Mouse (Mus musculus) kidney, postnatal 10 days (tissue): Measurements from ENCODE around the gene Akr1b8.
"Not testable (repeated sequence)": the region's sequence is repeated elsewhere in the genome, so short reads cannot be mapped to it uniquely, and the experiment has no call there.

Source experiments
- DNase-seq: peaks from one replicate; pipeline ENCODE4 v3.0.0; 2021; ENCODE audit warnings: mixed read lengths

Gene Akr1b8

DNA sequence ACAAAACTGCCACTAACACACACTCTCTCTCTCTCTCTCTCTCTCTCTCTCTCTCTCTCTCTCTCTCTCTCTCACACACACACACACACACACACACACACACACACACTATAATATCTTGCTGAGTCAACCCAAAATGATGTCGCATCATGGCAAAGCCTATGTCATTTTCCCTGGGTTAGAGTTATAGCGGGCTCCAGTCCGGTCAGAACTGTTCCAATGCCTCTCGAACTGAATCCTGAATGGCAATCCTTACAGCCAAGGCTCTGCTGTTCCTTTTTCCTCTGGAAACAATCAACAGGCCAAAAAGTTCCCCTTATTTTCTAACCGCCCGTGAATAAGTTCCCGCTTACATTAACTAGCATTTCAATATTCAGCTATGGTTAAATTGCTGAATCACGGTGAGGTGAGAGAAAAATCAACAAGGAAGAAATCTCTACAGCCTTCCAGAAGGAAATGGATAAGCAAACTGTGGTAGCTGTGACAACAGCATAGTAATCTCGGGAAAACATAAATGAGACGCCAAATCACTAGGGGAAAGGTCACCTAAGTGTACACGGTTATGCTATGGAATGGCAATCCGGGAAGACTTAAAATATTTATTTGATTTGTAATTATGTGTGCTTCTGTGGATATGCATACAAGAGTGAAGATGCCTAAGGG lies 3.8 kb upstream of the Akr1b8 start:
- no peak for DNase-seq

- DNase-seq = not testable (repeated sequence)
Measured at GRCm38 (mm10) chr6:34351481-34351880, 2.4 kb upstream of the Akr1b8 start.

DNA sequence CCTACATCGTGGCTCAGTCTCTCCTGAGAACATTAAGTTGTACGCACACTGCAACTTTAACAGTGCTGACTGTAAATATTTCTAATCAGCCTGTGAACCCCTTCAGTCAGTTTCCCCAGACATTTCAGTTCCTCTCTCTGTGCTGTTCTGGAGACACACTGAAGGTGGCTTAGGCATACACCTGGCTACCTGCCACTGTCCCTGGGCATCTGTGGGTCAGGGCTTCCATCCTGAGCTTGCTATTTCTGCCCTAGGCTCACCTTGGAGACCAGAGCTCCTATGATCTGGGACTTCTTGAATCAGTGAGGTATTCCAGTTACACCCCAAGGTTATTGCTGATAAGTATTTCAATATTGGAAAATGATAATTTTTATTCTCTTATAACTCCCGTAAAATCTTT lies 1.5 kb upstream of the Akr1b8 start:
- DNase-seq = no peak

DNA sequence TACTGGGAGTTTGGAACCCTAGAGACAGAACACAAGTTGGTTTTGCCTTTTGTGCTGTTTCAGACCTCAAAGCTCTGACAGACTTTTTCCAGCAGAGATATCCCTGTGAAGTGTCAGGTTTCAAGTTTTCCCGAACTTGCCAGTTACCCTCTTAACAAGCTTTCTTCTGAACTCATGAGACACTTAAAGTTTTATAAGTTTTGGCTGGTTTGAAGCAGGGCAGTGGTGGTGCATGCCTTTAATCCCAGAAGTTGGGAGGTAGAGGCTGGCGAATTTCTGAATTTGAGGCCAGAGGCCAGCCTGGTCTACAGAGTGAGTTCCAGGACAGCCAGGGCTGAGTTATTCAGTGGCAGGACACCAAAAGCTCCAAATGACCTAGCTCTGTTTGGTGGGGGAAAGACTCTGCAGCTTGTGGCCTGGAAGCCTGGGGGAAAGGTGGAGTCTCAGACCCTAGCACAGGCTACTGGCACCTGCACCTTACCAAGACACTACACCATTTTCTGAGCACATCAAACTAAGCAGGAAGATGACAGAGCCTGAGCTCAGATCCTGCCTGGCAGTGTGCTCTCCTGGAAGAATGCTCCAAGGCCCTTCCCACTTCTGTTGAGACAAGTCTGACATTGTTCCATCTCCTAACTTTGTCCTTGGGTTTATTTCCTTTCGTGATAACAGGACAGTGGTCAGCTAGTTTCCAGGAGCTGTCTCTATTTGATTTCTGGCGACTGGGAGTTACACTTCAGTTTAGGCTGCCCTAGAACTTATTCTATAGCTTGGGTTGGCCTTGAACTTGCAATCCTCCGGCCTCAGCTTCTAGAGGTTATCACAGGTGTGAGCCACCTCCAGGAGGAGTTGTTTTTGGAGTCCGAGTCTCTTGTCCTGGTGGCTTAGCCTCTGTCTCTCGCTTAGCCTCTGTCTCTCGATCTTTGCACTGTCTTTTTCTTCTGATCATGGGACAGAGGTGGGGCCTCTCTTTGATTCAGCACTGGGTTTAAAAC lies 732 bp downstream of the Akr1b8 start:
- DNase-seq = no peak

- no peak for DNase-seq
Measured at GRCm38 (mm10) chr6:34355349-34355747, 1.4 kb downstream of the Akr1b8 start.

DNA sequence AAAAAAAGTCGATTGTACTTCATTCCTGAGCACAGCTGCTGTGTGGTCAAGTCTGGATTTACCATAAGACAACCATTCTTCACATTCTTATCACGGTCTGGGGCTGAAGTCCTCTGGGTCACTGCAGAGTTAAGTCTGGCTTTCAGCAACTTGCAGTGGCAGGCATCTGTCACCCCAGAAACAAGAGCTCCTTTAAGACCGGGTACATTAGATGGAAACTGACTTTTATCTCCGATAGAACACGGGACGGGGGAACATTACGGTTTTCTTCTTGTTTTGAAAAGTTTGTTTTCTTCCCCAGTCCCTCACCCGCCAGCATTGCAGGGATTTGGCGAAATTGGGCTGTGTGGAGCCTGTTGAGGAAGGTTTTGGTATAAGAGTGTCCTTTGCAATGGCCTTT lies 1.9 kb downstream of the Akr1b8 start:
- DNase-seq = no peak

DNA sequence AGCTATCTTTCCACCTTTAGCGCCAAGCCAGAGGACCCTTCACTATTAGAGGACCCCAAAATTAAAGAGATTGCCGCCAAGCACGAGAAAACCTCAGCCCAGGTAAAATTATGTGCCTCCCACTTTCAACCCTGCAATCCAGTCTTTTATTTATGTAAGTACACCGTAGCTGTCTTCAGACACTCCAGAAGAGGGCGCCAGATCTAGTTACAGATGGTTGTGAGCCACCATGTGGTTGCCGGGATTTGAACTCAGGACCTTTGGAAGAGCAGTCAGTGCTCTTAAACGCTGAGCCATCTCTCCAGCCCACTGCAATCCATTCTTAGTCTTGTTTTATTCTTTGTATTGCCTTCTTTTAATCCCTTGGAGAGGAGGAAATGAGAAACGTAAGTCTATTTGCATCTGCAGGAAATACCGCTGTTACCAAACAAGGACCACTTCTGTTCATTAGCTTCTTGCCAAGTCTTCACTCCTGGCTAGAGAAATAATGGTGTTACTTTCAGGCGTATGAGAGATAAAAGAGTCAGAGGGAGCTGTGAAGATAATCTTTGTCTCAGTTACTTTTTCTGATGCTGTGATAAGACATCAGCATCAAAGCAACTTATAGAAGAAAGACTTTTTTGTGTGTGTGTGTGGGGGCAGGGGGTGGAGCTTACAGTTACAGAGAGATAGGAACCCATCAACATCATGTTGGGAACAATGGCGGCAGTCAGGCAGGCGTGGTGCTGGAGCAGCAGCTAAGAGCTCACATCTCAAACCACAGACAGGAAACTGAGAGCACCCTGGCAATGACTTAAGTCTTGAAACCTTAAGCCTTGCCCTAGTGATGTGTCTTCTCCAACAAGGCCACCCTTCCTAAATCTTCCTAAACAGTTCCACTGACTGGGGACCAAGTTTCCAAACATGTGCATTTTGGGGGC lies 10.6 kb downstream of the Akr1b8 start:
- no peak for DNase-seq

GRCm38 (mm10) chr6:34367998-34368397 lies 14.1 kb downstream of the Akr1b8 start:
- no peak for DNase-seq

GRCm38 (mm10) chr6:34370081-34370480 lies 16.2 kb downstream of the Akr1b8 start:
- no peak for DNase-seq

DNA sequence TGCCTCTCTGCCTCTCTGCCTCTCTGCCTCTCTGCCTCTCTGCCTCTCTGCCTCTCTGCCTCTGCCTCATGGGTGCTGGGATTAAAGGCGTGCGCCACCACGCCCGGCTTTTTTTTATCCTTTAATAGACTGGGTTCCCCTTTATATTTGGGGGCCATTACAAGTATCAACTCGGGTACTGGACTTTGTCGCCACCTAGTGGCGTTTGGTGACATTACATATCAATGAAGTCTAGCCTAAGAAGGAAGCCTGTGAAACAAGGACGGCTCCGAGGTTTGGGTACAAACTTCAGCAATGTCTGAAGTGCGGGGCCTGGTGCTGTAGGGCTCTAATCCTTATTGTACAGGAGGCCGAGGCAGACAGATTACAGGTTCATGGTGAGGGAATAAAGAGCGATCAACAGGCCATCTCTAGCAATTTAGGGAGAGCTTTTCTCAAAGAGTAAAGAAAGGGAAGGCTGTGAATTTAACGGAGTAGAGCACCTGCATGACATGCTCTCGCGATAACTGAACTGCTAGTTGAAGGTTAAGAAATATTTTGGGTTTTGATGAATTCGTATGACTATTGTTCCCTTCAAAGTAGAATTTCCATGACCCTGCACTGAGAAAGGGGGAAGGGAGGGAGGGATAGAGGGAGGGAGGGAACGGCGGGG lies 17.9 kb downstream of the Akr1b8 start:
- peak; percentile 87 for DNase-seq

DNA sequence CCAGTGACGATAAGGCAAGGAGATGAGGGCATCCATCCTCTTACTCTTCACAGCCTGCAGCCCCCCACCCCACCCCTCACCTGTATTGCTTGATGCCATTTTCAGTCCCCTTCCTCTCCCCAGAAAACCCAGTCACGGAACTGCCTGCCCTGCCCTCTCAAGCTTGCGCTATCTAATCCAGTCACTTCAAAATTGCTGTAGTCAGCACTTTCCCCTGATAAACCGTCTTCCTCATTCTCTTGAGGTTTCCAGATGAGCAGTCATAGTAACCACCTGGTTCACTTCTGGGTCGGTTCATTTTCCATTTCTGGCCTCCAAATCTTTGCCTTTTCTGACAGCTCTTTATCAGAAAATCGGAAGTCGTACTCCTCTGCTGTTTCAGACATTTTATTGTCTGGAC lies 19.9 kb downstream of the Akr1b8 start:
- DNase-seq = no peak

- DNase-seq = not testable (repeated sequence)
Measured at GRCm38 (mm10) chr6:34375888-34376287, 22.0 kb downstream of the Akr1b8 start.

GRCm38 (mm10) chr6:34383401-34383800 lies 29.5 kb downstream of the Akr1b8 start:
- DNase-seq = no peak

GRCm38 (mm10) chr6:34384110-34384661 lies 30.3 kb downstream of the Akr1b8 start, which contains the start of gene Akr1b10:
TSS of gene Akr1b10 (plus strand) at chr6:34384218.
- DNase-seq = peak; percentile 87

- DNase-seq = peak; percentile 83
Measured at GRCm38 (mm10) chr6:34384701-34385370, 30.9 kb downstream of the Akr1b8 start.

DNA sequence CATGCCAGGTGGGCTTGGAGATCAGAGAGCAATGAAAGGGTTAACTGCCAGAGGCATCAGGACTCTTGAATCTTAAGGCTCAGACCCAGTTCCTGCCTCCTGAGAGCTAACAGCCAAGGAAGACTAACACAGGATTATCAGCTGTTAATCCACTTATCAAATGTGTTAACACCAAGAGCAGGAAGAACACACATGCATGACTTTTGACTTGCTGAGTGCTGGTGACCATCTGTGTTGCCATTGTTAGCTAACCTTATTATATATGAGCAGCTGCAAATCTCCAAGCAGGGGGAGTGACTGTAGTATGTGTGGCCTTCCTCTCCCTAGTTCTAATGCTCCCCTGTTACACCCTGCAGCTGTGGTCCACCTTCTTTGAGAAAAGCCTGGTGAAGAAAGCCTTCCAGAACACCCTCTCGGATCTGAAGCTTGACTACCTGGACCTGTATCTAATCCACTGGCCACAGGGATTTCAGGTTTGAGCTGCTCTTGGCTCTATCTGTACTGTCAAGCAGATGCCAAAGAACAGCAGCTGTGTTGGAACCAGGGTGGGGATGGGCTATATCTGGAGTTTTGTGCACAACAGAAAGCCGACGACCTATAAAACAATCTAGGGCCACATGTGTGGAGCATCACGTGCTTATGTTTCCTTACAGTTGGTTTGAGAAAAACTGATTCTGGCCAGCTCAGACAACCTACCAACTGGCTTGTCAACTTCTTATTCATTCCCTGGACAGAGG lies 34.7 kb downstream of the Akr1b8 start:
- no peak for DNase-seq

- no peak for DNase-seq
Measured at GRCm38 (mm10) chr6:34395897-34396296, 42.0 kb downstream of the Akr1b8 start.

DNA sequence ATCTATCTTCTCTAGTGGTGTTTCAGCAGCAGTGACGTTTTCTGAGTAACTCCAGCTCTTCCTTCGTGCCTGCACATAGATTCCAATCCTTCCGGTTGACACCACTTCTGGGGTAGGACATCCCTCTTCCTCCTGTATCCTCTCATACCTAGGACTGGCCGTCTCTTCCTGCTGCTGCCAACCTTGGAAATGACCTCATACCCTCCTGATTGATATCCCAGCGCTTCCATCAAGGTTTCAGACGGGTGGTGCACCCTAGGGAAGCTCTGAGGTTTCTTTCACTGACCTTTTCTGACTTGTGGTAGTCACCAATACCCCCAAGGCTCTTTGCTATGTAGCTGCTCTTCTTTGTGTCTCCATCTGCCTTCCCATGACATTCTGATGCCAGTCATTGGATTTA lies 44.5 kb downstream of the Akr1b8 start:
- DNase-seq = no peak

GRCm38 (mm10) chr6:34399606-34400220 lies 45.8 kb downstream of the Akr1b8 start:
- no peak for DNase-seq

GRCm38 (mm10) chr6:34400696-34401095 lies 46.8 kb downstream of the Akr1b8 start:
- no peak for DNase-seq
